Mouse (Mus musculus) kidney, embryonic 15.5 days (tissue): ENCODE measurements around the gene Gpr137b. TPM values are rescaled to one million over a fixed set of nuclear protein-coding genes. Genes with fewer than 3 reads are reported as not detected.
"Not testable (repeated sequence)": the region's sequence is repeated elsewhere in the genome, so short reads cannot be mapped to it uniquely, and the experiment has no call there.

ENCODE experiments used
- ATAC-seq: fragments of 200-750 bp; cut with Nextera tagmentation; replicated peaks from 2 replicates; pipeline ENCODE4 v1.8.0; 2017; ENCODE audit warnings: moderate TSS enrichment; ENCODE audit not compliant: low FRiP score
- H3K27ac ChIP-seq: fragments of 300-500 bp; sonication (generic); 2 replicates; pipeline ENCODE4 v1.5.1; 2015; ENCODE audit warnings: mild to moderate bottlenecking, inconsistent platforms
- H3K27me3 ChIP-seq: fragments of 300-500 bp; sonication (generic); 2 replicates; pipeline ENCODE4 v1.6.1; 2015; ENCODE audit warnings: inconsistent platforms
- H3K36me3 ChIP-seq: fragments of 300-500 bp; sonication (generic); 2 replicates; pipeline ENCODE4 v1.6.1; 2015; ENCODE audit warnings: inconsistent platforms
- H3K4me1 ChIP-seq: fragments of 300-500 bp; sonication (generic); 2 replicates; pipeline ENCODE4 v1.6.1; 2015; ENCODE audit warnings: inconsistent platforms
- H3K4me2 ChIP-seq: fragments of 300-500 bp; sonication (generic); 2 replicates; pipeline ENCODE4 v1.6.1; 2015; ENCODE audit warnings: moderate library complexity, mild to moderate bottlenecking, inconsistent platforms
- H3K4me3 ChIP-seq: fragments of 300-500 bp; sonication (generic); replicated peaks from 2 replicates; pipeline ENCODE4 v1.5.1; 2015; ENCODE audit warnings: mild to moderate bottlenecking, inconsistent platforms
- H3K9ac ChIP-seq: fragments of 300-500 bp; sonication (generic); 2 replicates; pipeline ENCODE4 v1.6.1; 2015; ENCODE audit warnings: mild to moderate bottlenecking, inconsistent platforms
- H3K9me3 ChIP-seq: fragments of 300-500 bp; sonication (generic); replicated peaks from 2 replicates; pipeline ENCODE4 v1.6.1; 2016; ENCODE audit warnings: inconsistent platforms
- WGBS: fragments of 180-500 bp; shearing (Covaris S2); methylation state at CpG from one replicate; pipeline ENCODE4 v1.1.7; 2015; ENCODE audit warnings: mixed read lengths; 5-methylcytosine and 5-hydroxymethylcytosine counted together
- polyA plus RNA-seq: library from polyadenylated mRNA; unstranded; fragments of >200 nt; fragmentation: Nextera tagmentation; extraction: Ambion mirVana; gene quantifications from 2 replicates; pipeline ENCODE4 v1.2.1, GENCODE M21; 2015

Gpr137b gene
- polyA plus RNA-seq, result 17.4 and 22.4 TPM in 2 replicates

GRCm38 (mm10) chr13:13393228-13394095 is at the start of gene Gpr137b:
Gpr137b (minus strand) TSS chr13:13394014.
- H3K4me1 ChIP-seq, H3K9me3 ChIP-seq, H3K27ac ChIP-seq, H3K27me3 ChIP-seq, H3K36me3 ChIP-seq: not testable (repeated sequence)
- ATAC-seq, result peak; percentile 90
- Histone ChIP-seq H3K9ac (0 out of 2 replicates have a peak within 1 kb of the TSS, but pooled peaks have one; percentile 23), H3K4me3 (peak within 1 kb of the TSS; percentile 47), H3K4me2 (peak within 1 kb of the TSS; percentile 64)
- under 1% methylated on average over 61 of the region's 78 CpGs for WGBS

DNA sequence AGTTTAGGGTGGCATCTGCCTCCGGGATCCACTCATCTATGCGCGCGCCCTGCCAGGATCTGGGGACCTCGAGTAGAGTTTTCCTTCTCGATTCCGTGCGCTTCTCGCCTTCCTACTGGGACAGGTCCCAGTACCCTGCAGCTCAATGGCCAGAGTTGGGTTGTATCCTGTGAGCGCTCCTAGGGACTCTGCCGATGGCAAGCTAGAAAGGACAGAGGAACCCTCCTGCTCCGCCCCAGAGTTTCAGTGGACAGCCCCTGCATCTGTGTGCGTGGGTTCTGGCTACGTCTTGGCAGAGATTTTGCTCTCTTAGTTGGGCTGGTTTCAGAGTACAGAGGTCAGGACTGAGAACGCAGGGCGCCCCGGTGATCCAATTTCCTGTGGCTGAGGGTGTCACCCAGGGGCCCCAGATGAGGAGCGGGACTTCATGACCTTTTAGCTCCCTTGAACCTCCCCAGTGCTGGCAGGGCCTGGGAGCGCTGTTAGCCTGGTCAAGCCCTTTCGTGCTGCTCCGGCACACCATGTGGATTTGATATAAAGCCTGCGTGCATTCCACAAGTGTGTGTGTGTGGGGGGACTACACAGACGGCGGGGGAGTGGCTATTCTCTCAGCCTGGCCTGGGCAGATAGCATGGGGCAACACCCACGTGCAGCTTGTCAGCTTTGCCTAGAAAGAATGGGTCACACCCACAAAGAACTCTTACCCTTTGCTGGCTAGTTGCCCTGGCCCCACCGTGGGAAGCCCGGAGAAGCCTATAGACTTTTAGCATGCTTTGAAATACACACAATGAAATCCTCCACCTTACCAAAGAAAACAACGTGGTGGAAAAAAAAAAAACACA is 44.5 kb upstream of the Gpr137b start:
- WGBS, result 1% methylated on average over 19 of the region's 28 CpGs
- H3K4me1 ChIP-seq, H3K36me3 ChIP-seq, H3K27me3 ChIP-seq, H3K9ac ChIP-seq, H3K9me3 ChIP-seq, H3K27ac ChIP-seq: not testable (repeated sequence)
- peak overlapping the region; percentile 35 for H3K4me3 ChIP-seq
- peak; percentile 61 for ATAC-seq
- peak overlapping the region; percentile 46 for H3K4me2 ChIP-seq

DNA sequence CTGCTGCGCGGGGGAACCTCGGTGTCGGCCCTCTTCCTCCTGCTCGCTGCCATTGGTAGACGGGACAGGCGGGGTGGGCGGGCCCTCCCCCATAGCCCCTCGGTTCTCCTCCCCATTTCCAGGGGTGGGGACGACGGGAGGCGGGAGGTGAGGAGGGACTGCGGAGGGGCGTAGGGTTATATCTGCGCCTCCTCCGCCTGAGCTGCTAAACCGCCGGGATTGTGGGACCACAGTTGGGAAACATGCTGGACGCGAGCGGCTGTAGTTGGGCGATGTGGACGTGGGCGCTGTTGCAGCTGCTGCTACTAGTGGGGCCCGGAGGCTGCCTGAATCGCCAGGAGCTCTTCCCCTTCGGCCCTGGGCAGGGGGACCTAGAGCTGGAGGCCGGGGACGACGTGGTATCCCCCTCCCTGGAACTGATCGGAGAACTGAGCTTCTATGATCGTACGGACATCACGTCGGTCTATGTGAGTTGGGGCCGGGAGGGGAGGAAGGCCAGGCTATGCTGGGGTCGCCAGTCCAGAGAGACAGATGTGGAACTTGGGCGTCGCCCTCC is 43.7 kb upstream of the Gpr137b start, which contains the start of gene Nid1:
Gene Nid1, plus strand, starts transcription at position 92 of the 556 bp plus-strand sequence.
- not testable (repeated sequence) for H3K4me1 ChIP-seq, H3K9ac ChIP-seq, H3K27ac ChIP-seq, H3K9me3 ChIP-seq, H3K27me3 ChIP-seq, H3K36me3 ChIP-seq
- ATAC-seq, result peak; percentile 86
- under 1% methylated on average over 27 of the region's 39 CpGs for WGBS
- peak within 1 kb of the TSS; percentile 50 for H3K4me2 ChIP-seq
- peak within 1 kb of the TSS; percentile 39 for H3K4me3 ChIP-seq

GRCm38 (mm10) chr13:13436161-13436560 is 42.3 kb upstream of the Gpr137b start:
- not testable (repeated sequence) for H3K9ac ChIP-seq, H3K4me1 ChIP-seq, H3K27ac ChIP-seq, H3K4me2 ChIP-seq, H3K4me3 ChIP-seq, ATAC-seq, H3K9me3 ChIP-seq, H3K36me3 ChIP-seq, H3K27me3 ChIP-seq
- WGBS, result 51% methylated on average over 6 of the region's 7 CpGs

- ATAC-seq, H3K4me3 ChIP-seq, H3K27ac ChIP-seq, H3K9me3 ChIP-seq, H3K9ac ChIP-seq, H3K4me1 ChIP-seq, H3K36me3 ChIP-seq, H3K4me2 ChIP-seq, H3K27me3 ChIP-seq: not testable (repeated sequence)
- 63% methylated on average over 1 of the region's 5 CpGs for WGBS
Measured at GRCm38 (mm10) chr13:13423301-13423700, 29.5 kb upstream of the Gpr137b start.

GRCm38 (mm10) chr13:13418859-13419258 is 25.0 kb upstream of the Gpr137b start:
- H3K4me3 ChIP-seq, H3K36me3 ChIP-seq, H3K27ac ChIP-seq, H3K27me3 ChIP-seq, H3K4me1 ChIP-seq, H3K4me2 ChIP-seq, H3K9ac ChIP-seq, ATAC-seq, H3K9me3 ChIP-seq: not testable (repeated sequence)
- WGBS, result 93% methylated on average over 6 of the region's 12 CpGs

DNA sequence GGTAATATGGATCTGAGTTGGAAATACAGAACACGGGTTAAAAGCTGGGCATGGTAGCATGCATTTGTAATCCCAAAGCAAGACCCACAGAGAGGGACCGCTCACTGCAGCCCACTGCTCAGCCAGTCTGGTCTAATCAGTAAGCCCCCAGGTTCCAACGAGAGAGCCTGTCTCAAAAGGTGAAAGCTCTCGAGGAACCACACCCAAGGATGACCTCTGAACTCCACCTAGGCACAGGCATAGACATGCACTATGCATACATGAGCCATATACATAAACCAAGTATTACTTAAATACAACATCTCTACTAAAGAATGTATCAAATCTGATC is 22.2 kb upstream of the Gpr137b start:
- H3K9ac ChIP-seq, H3K9me3 ChIP-seq, H3K27me3 ChIP-seq, H3K4me3 ChIP-seq, H3K4me2 ChIP-seq, H3K36me3 ChIP-seq, H3K4me1 ChIP-seq, H3K27ac ChIP-seq: not testable (repeated sequence)
- peak; percentile 47; the same call in 1 of the 2 replicates for ATAC-seq
- WGBS, result 79% methylated on average over 3 of the region's 4 CpGs

DNA sequence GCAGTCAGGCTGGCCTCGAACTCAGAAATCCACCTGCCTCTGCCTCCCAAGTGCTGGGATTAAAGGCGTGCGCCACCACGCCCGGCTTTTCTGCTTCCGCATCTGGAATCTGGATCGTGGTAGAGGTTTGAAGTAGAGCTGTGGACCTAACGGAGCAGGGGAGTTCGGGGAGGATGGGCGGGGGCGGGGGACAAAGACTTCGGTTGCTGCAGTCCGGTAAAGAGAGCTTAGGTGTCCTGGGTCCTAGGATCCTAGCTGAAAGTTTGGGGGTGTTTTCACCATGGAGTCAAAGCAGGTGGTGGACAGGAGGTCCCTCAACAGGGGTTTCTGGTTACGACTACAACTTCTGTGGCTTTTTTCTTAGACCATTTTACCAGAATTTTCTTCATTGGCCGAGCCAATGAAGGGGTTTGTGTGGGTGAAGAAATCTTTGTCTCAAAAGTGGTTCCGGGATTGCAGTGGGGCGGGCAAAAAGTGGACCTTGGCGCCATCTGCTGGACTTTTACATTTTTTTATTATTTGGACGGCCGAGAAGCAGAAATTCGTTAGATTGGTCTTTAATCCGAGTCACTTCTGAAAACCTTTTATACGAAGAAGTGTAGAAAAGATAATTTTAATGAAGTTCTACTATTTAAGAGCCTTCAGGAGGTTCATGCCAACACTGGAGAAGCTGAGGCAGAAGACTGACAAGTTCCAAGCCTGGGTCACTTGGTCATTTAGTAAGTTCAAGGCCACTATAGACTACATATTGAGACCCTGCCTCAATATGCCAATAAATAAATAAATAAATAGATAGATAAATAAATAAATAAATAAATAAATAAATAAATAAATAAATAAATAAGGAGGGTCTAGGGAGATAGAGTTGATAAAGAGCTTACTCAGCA is 21.5 kb upstream of the Gpr137b start:
- not testable (repeated sequence) for H3K9me3 ChIP-seq, H3K9ac ChIP-seq, H3K27me3 ChIP-seq, H3K27ac ChIP-seq, H3K4me1 ChIP-seq, H3K36me3 ChIP-seq
- Histone ChIP-seq H3K4me3 (0 out of 2 replicates have a peak overlapping the region, but pooled peaks have one; percentile 12), H3K4me2 (peak overlapping the region; percentile 37)
- ATAC-seq, result peak; percentile 79
- WGBS, result 38% methylated on average over 23 of the region's 23 CpGs

DNA sequence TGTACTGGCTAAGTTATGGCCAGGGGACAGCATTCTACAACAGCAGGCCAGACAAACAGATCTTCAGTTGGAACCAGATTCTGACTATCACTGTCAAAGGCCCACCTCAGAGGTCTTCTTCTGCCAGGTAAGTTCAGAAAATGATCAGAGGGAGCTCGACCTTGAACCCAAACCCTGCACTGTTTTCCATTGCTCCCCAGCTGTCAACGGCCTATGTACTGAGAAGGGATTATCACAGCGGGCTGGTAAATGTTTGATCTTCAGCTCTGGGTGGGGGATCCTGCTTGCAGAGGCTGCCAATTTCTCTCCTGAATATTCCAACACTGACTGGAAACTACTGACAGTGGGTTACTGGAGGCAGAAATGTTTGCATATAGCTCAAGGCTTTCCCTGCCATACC is 20.4 kb upstream of the Gpr137b start:
- WGBS, result 78% methylated on average over 3 of the region's 3 CpGs
- Histone ChIP-seq H3K9me3 (no peaks in the 10 kb centered on the region), H3K27ac (no peak overlapping the region)

GRCm38 (mm10) chr13:13405511-13405910 is 11.7 kb upstream of the Gpr137b start:
- H3K27ac ChIP-seq, H3K9me3 ChIP-seq, H3K36me3 ChIP-seq, H3K4me3 ChIP-seq, H3K27me3 ChIP-seq, H3K4me1 ChIP-seq, H3K9ac ChIP-seq, H3K4me2 ChIP-seq: not testable (repeated sequence)
- ATAC-seq, result peak; percentile 77
- WGBS, result no CpG with 5 or more reads among the region's 6 CpGs

More for the DNA sequence above, 20.4 kb upstream of the Gpr137b start:
- ATAC-seq, result no peak; the same call in 1 of the 2 replicates
- Histone ChIP-seq H3K4me2 (no peak overlapping the region), H3K9ac (no peak overlapping the region), H3K4me1 (no peaks in the 10 kb centered on the region), H3K4me3 (no peak overlapping the region), H3K27me3 (no peaks in the 10 kb centered on the region), H3K36me3 (no peaks in the 10 kb centered on the region)

DNA sequence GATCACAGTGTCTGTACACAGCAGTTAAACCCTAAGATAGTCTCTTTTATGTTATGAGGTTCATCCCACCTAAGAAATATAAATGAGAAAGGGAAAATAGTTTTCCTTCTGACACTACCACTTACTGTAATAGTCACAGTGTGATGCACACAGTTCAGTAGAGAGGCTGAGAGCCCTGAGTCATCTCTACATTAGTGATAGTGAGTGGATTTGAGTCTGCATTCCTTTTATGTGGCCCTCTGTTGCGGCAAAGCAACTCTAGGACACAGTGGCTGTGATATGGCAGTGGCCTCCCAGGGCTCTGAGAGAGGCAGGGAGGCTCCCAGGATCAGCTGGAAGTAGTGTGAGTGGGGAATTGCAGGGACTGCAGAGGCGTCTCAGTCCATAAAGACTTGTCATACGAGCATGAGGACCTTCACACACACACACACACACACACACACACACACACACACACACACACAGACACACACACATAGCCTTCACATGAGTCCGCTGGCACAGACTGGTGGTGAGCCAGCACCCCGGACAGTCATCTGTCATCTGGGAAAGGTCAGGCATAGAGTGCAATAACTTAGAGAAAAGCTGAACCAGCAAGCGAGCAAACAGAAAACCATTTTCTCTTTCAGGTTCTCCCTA is 10.8 kb upstream of the Gpr137b start:
- H3K4me3 ChIP-seq, H3K27me3 ChIP-seq, H3K27ac ChIP-seq, H3K4me2 ChIP-seq, H3K4me1 ChIP-seq, ATAC-seq, H3K9me3 ChIP-seq, H3K36me3 ChIP-seq, H3K9ac ChIP-seq: not testable (repeated sequence)
- WGBS, result 76% methylated on average over 6 of the region's 6 CpGs
